Mouse (Mus musculus) brown adipose tissue, adult 24 weeks (tissue): ENCODE measurements around the gene Phyhipl. TPM values are rescaled to one million over a fixed set of nuclear protein-coding genes. Genes with fewer than 3 reads are reported as not detected.
A peak's percentile ranks its signal among the peaks of the same experiment; 100 is the strongest.

Experiments
- H3K27ac ChIP-seq: fragments of 200-500 bp; replicated peaks from 2 replicates; pipeline ENCODE4 v1.5.1; 2012; ENCODE audit warnings: low read depth, mild to moderate bottlenecking, low read length
- H3K4me1 ChIP-seq: fragments of 200-500 bp; 2 replicates; pipeline ENCODE4 v1.6.1; 2012; ENCODE audit warnings: low read length, mixed read lengths; ENCODE audit not compliant: control insufficient read depth, insufficient read depth, insufficient read length
- H3K4me3 ChIP-seq: fragments of 200-500 bp; 2 replicates; pipeline ENCODE4 v1.5.1; 2012; ENCODE audit warnings: low read depth, mild to moderate bottlenecking, low read length, moderate library complexity; ENCODE audit not compliant: insufficient read depth
- polyA plus RNA-seq: library from polyadenylated mRNA; stranded (reverse); fragments of >200 nt; gene quantifications from 2 replicates; pipeline ENCODE4 v1.2.4, GENCODE M21; 2012; ENCODE audit not compliant: missing spikeins, insufficient read depth, insufficient read length

Phyhipl gene
- polyA plus RNA-seq, 1 experiment = not detected

GRCm38 (mm10) chr10:70648831-70649230 lies 6.9 kb downstream of the Phyhipl start:
- H3K27ac ChIP-seq = peak overlapping the region; percentile 27; the same call in 1 of the 2 replicates
- H3K4me3 ChIP-seq = no peak overlapping the region
- H3K4me1 ChIP-seq = no peaks in the 10 kb centered on the region

- Histone ChIP-seq H3K4me3 (no peak overlapping the region), H3K4me1 (no peaks in the 10 kb centered on the region), H3K27ac (no peak overlapping the region)
Observed at GRCm38 (mm10) chr10:70643131-70643530, 12.6 kb downstream of the Phyhipl start.

GRCm38 (mm10) chr10:70640896-70641596 lies 14.7 kb downstream of the Phyhipl start:
- H3K4me1 ChIP-seq = no peaks in the 10 kb centered on the region
- H3K4me3 ChIP-seq = no peak overlapping the region
- no peak overlapping the region for H3K27ac ChIP-seq

GRCm38 (mm10) chr10:70640075-70640737 lies 15.6 kb downstream of the Phyhipl start:
- Histone ChIP-seq H3K27ac (no peak overlapping the region), H3K4me1 (no peaks in the 10 kb centered on the region), H3K4me3 (no peak overlapping the region)

GRCm38 (mm10) chr10:70637640-70638328 lies 18.0 kb downstream of the Phyhipl start:
- H3K4me3 ChIP-seq = no peak overlapping the region
- no peak overlapping the region for H3K27ac ChIP-seq
- H3K4me1 ChIP-seq = no peaks in the 10 kb centered on the region

- Histone ChIP-seq H3K4me3 (no peak overlapping the region), H3K27ac (no peak overlapping the region), H3K4me1 (no peaks in the 10 kb centered on the region)
Observed at GRCm38 (mm10) chr10:70635261-70635660, 20.5 kb downstream of the Phyhipl start.

GRCm38 (mm10) chr10:70631142-70631541 lies 24.6 kb downstream of the Phyhipl start:
- Histone ChIP-seq H3K27ac (no peak overlapping the region), H3K4me1 (no peaks in the 10 kb centered on the region), H3K4me3 (no peak overlapping the region)

- Histone ChIP-seq H3K27ac (no peak overlapping the region), H3K4me1 (no peaks in the 10 kb centered on the region), H3K4me3 (no peak overlapping the region)
Observed at GRCm38 (mm10) chr10:70623461-70623860, 32.3 kb downstream of the Phyhipl start.

- no peak overlapping the region for H3K4me3 ChIP-seq
- no peak overlapping the region for H3K27ac ChIP-seq
Observed at GRCm38 (mm10) chr10:70616377-70616776, 39.4 kb downstream of the Phyhipl start.

GRCm38 (mm10) chr10:70611633-70612032 lies 44.1 kb downstream of the Phyhipl start:
- Histone ChIP-seq H3K27ac (no peak overlapping the region), H3K4me1 (no peaks in the 10 kb centered on the region), H3K4me3 (no peak overlapping the region)

More at GRCm38 (mm10) chr10:70616377-70616776, 39.4 kb downstream of the Phyhipl start:
- no peaks in the 10 kb centered on the region for H3K4me1 ChIP-seq

- H3K4me3 ChIP-seq = peak overlapping the region; percentile 61
- H3K4me1 ChIP-seq = peaks cover 5% of the 10 kb centered on the region; the same call in 1 of the 2 replicates
- no peak overlapping the region for H3K27ac ChIP-seq
Observed at GRCm38 (mm10) chr10:70599925-70600305, 55.9 kb downstream of the Phyhipl start.

GRCm38 (mm10) chr10:70599126-70599924 lies 56.4 kb downstream of the Phyhipl start:
- Histone ChIP-seq H3K4me3 (peak overlapping the region; percentile 61), H3K27ac (no peak overlapping the region)

GRCm38 (mm10) chr10:70598516-70599125 lies 57.1 kb downstream of the Phyhipl start:
- H3K4me1 ChIP-seq = peaks cover 5% of the 10 kb centered on the region; the same call in 1 of the 2 replicates
- H3K4me3 ChIP-seq = peak overlapping the region; percentile 61
- H3K27ac ChIP-seq = no peak overlapping the region

More at GRCm38 (mm10) chr10:70599126-70599924, 56.4 kb downstream of the Phyhipl start:
- H3K4me1 ChIP-seq = peaks cover 5% of the 10 kb centered on the region; the same call in 1 of the 2 replicates

- Histone ChIP-seq H3K4me3 (no peak overlapping the region), H3K4me1 (peaks cover 5% of the 10 kb centered on the region; the same call in 1 of the 2 replicates), H3K27ac (no peak overlapping the region)
Observed at GRCm38 (mm10) chr10:70598081-70598515, 57.7 kb downstream of the Phyhipl start.
